Mouse (Mus musculus) 3134 (cell line): ENCODE measurements around the gene Pphln1.
"Not testable (repeated sequence)": the region's sequence is repeated elsewhere in the genome, so short reads cannot be mapped to it uniquely, and the experiment has no call there.

Experiments used
- DNase-seq: peaks from one replicate; pipeline ENCODE4 v3.0.0-alpha.2; 2011; ENCODE audit warnings: low spot score; ENCODE audit not compliant: insufficient read length; ENCODE audit errors: extremely low read depth

The Pphln1 gene

GRCm38 (mm10) chr15:93397826-93398698, at the start of gene Pphln1, which contains the start of gene Zcrb1:
TSS of gene Pphln1 (plus strand) at chr15:93398350.
TSS of gene Zcrb1 (minus strand) at chr15:93398334.
- DNase-seq: peak; percentile 90

- no peak for DNase-seq
Observed at GRCm38 (mm10) chr15:93358346-93359095, 39.6 kb upstream of the Pphln1 start.

- no peak for DNase-seq
Observed at GRCm38 (mm10) chr15:93365561-93365960, 32.6 kb upstream of the Pphln1 start.

GRCm38 (mm10) chr15:93368558-93368957, 29.6 kb upstream of the Pphln1 start:
- no peak for DNase-seq

- no peak for DNase-seq
Observed at GRCm38 (mm10) chr15:93371838-93372237, 26.3 kb upstream of the Pphln1 start.

GRCm38 (mm10) chr15:93372525-93373119, 25.5 kb upstream of the Pphln1 start:
- not testable (repeated sequence) for DNase-seq

- no peak for DNase-seq
Observed at GRCm38 (mm10) chr15:93375696-93376095, 22.5 kb upstream of the Pphln1 start.

- DNase-seq: no peak
Observed at GRCm38 (mm10) chr15:93379177-93379576, 19.0 kb upstream of the Pphln1 start.

GRCm38 (mm10) chr15:93381337-93381736, 16.8 kb upstream of the Pphln1 start:
- DNase-seq: no peak

- no peak for DNase-seq
Observed at GRCm38 (mm10) chr15:93397269-93397668, 881 bp upstream of the Pphln1 start.

GRCm38 (mm10) chr15:93398699-93399540, 770 bp downstream of the Pphln1 start:
- peak; percentile 22 for DNase-seq

GRCm38 (mm10) chr15:93401446-93401845, 3.3 kb downstream of the Pphln1 start:
- DNase-seq: no peak

- DNase-seq: no peak
Observed at GRCm38 (mm10) chr15:93402730-93403129, 4.6 kb downstream of the Pphln1 start.

- DNase-seq: no peak
Observed at GRCm38 (mm10) chr15:93404849-93405248, 6.7 kb downstream of the Pphln1 start.

- no peak for DNase-seq
Observed at GRCm38 (mm10) chr15:93405446-93405986, 7.4 kb downstream of the Pphln1 start.

- no peak for DNase-seq
Observed at GRCm38 (mm10) chr15:93406492-93406891, 8.3 kb downstream of the Pphln1 start.

GRCm38 (mm10) chr15:93412445-93412844, 14.3 kb downstream of the Pphln1 start:
- no peak for DNase-seq

GRCm38 (mm10) chr15:93414456-93414855, 16.3 kb downstream of the Pphln1 start:
- DNase-seq: no peak

- DNase-seq: no peak
Observed at GRCm38 (mm10) chr15:93416300-93416699, 18.1 kb downstream of the Pphln1 start.

- DNase-seq: no peak
Observed at GRCm38 (mm10) chr15:93420596-93420995, 22.4 kb downstream of the Pphln1 start.
